Mouse (Mus musculus): ENCODE results near the gene Mt1.

Gene Mt1

DNA sequence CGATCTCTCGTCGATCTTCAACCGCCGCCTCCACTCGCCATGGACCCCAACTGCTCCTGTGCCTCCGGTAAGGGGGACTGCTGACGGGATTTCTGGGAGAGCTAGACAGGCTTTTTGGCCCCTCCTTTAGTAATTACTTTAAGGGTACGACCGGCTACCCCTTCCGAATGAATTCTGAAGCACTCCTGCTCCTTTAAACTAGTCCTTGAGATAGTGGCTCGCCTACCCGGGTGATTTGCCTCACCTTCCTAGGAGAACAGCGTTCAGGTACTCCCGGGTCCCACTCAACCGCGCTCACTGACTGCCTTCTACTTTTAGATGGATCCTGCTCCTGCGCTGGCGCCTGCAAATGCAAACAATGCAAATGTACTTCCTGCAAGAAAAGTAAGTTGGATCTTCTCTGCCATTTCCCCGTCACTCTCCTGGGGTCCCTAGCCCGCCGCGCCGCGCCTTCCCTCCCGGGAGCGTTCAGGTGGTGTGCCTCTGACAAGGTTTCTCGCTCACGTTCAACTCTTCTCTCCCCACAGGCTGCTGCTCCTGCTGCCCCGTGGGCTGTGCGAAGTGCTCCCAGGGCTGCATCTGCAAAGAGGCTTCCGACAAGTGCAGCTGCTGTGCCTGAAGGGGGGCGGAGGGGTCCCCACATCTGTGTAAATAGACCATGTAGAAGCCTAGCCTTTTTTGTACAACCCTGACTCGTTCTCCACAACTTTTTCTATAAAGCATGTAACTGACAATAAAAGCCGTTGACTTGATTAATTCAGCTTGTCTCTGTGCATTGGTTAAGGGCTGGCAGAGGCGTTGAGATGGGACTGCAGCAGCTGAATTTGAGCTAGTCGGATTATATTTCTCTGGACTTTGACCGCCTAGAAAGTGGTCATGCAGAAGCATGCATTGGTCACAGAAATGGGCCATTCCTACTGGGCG lies 5.8 kb upstream of the Mt1 start:
- peak; percentile 66 for DNase-seq (ENCODE audit: low read depth, low spot score)

- no peak for DNase-seq (ENCODE audit: low read depth, low spot score)
These were observed 5.0 kb upstream of the Mt1 start for GRCm38 (mm10) chr8:94173848-94174403.

DNA sequence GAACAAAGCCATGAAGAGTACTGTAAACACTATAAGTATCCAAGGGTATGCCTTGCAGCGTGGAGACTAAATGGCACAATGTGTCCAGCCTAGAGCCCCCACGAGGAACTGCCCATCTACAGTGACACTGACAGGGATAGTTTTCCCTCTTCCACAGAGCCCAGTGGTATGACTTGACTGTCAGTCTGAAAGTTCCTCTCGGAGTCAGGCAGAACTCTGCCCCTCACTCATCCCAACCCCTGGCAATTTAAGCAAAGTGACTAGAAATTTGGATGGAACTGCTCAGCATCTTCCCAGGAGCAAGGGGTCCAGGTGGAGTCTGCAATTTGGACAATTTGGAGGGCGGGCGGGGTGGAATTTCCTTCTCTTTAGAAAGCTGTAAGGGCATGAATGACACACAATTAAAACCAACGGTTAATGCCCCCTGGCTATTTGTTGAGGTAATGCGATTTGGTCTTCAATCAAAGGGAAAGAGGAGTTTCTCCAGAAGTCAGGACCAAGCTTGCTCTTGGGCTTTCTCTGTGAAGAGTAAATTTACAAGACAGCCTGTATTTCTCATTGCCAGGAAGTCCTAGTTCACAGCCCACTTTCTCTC lies 4.2 kb upstream of the Mt1 start:
- peak; percentile 77 for DNase-seq (ENCODE audit: low read depth, low spot score)

DNA sequence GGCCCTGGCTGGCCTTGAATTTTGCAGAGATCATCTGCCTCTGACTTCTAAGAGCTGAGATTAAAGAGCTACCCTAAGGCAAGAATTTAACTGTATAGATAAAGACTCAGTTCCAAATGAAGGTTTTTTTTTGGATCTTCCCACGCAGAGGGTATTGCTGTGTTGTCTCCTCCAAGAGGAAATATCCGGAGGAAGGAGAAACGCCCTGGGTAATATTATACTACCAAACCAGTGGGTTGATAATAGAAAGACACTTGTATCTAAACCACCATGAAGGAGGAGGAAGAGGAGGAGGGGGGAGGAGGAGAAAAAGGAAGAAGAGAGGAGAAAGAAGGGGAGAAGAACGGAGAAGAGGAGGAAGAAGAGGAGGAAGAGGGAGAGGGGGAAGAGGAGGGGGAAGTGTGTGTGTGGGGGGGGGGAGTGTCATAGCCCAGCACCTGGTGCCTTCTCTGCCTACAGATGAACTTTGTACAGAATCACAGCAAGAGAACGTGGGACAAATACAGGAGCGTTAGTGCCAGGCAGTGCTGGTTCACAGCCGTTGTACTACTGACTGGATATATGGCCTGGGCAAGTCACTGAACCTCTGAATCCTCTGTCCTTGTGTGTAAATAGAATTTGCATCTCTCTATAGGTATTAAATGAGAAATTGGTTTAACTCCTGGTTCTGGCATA lies 1.0 kb upstream of the Mt1 start:
- DNase-seq (ENCODE audit: low read depth, low spot score), result no peak

GRCm38 (mm10) chr8:94179713-94180560 lies 1.1 kb downstream of the Mt1 start:
- DNase-seq (ENCODE audit: low read depth, low spot score), result no peak

DNA sequence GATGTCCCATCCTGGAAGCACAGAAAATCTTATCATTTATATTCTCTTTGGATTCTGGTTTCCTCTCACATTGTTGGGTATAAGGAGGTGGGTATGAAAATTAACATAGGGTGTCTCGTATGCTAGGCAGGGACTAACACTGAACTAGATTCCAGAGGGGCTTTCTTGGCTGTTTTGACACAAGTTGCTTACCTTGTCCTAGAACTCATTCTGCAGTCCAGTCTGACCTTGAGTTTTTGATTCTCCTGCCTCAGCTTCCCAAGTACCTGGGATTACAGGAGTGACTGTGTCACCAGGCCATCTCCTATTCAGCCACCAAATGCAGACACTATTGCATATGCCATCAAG lies 1.7 kb downstream of the Mt1 start:
- DNase-seq (ENCODE audit: low read depth, low spot score), result no peak

GRCm38 (mm10) chr8:94182055-94182929 lies 3.4 kb downstream of the Mt1 start:
- DNase-seq (ENCODE audit: low read depth, low spot score), result no peak

GRCm38 (mm10) chr8:94183117-94183516 lies 4.2 kb downstream of the Mt1 start:
- DNase-seq (ENCODE audit: low read depth, low spot score), result peak; percentile 74

GRCm38 (mm10) chr8:94184357-94184843 lies 5.5 kb downstream of the Mt1 start:
- DNase-seq (ENCODE audit: low read depth, low spot score), result peak; percentile 56

- DNase-seq (ENCODE audit: low read depth, low spot score), result peak; percentile 74
These were observed 6.9 kb downstream of the Mt1 start for GRCm38 (mm10) chr8:94185791-94186190.

GRCm38 (mm10) chr8:94186542-94186941 lies 7.7 kb downstream of the Mt1 start:
- peak; percentile 91 for DNase-seq (ENCODE audit: low read depth, low spot score)

DNA sequence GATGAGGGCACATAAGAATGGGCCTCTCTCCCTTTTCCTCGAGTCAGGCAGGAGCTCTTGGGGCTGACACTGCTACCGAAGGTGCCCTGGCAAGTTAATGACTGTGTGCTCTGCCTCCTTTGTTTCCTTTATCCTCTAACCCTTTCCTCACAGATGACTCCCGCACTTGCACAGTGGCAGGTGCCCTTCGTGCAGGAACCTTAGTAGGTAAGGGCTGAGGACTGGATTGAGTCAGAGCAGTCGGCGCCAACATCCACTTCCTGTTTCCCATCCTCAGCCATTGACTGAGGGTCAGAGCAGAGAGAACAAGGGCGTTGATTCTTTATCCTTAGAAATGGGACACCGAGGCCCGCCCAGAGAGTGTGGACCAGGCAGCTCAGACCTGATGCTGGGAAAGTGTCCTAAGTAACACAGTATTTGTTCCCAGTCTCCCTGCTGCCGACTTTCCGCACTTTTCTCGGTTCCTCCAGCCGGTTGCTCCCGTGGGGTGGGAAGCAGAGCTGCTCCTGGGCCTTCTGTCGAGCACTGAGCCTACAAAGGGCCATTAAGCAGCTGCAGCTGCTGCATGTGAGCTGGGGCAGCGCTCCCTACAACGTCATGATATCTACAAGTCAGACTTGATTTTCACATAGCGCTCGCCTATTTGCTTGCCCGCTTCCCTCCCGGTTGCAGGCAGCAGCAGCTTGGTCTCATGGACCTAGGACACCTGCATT lies 8.6 kb downstream of the Mt1 start:
- peak; percentile 74 for DNase-seq (ENCODE audit: low read depth, low spot score)

DNA sequence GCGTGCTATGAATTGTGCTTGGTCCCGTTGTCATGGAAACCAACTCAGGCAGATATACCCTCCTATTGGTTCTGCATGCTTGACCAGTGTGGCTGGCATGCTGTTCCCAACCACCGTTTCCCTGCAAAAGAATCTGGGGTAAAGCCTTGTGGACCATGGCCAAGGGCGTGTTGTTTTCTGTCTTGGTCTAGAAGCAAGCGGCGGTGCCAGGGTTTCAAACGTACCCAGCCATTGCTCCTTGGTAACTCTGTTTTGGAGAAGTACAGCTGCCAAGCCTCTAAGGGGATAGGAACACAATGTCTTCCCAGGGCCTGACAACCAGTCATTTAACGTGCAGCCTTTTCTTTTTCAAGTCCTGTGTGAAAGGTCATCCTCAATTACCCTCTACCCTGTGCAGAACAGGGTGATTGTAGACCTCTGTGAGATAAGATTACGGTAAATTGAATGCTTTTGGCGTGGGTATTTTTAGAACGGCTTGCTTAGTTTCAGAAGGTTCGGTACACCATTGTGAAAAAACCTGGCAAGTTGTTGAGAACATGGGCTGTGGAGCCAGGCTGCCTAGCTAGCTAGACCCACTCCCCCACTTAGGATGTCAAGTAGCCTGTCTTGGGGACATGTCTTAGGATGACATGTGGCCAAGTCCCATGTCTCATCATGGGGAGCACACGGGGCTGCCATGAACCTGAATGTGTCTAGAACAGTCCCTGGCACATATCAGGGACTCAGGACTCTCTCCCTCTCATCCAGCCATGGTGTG lies 10.6 kb downstream of the Mt1 start:
- peak; percentile 41 for DNase-seq (ENCODE audit: low read depth, low spot score)

GRCm38 (mm10) chr8:94191101-94191691 lies 12.3 kb downstream of the Mt1 start:
- peak; percentile 99 for DNase-seq (ENCODE audit: low read depth, low spot score)

GRCm38 (mm10) chr8:94192926-94193325 lies 14.0 kb downstream of the Mt1 start:
- no peak for DNase-seq (ENCODE audit: low read depth, low spot score)

DNA sequence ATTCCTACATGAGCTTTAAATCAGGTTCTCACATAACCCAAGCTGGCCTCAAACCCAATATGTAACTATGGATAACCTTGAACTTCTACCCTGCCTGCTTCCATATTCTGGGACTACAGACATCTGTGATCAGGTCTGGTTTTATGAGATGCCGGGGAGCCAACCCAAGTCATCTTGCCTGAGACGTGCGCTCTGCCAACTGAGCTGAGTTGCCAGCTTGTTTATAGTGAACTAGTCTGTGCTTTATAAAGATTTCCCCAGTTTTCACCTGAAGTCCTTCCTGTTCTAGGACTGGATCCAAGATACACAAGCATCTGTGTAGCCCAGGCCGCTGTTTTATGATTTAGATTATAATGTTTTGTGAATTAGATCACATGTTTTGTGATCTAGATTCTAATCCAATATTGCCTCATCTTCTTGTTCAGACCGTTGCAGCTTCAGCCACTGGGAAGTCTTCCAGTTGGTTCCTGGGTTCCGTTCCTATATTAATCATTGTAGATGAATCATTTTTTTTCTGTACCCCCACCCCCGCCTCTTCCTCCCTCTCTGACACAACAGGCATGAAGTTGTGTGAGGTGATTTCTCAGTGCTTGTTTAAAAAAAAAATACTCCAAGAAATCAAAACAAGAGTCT lies 15.8 kb downstream of the Mt1 start:
- DNase-seq (ENCODE audit: low read depth, low spot score), result no peak

GRCm38 (mm10) chr8:94199202-94199869 lies 20.5 kb downstream of the Mt1 start:
- peak; percentile 78 for DNase-seq (ENCODE audit: low read depth, low spot score)

All from R1 (cell line).